Mouse (Mus musculus): ENCODE data around the gene Eif5.
"Not testable (repeated sequence)": the region's sequence is repeated elsewhere in the genome, so short reads cannot be mapped to it uniquely, and the experiment has no call there.

The Eif5 gene

GRCm38 (mm10) chr12:111537796-111538291 lies at the start of gene Eif5:
TSS of gene Eif5 (plus strand) at chr12:111538016.
- peak; percentile 99 to 100 for DNase-seq

- DNase-seq, result no peak
Measured at GRCm38 (mm10) chr12:111489261-111489865, 48.5 kb upstream of the Eif5 start.

GRCm38 (mm10) chr12:111494931-111495330 lies 42.9 kb upstream of the Eif5 start:
- DNase-seq, result no peak

- DNase-seq, result no peak
Measured at GRCm38 (mm10) chr12:111497076-111497475, 40.7 kb upstream of the Eif5 start.

- DNase-seq, result peak in 1 of 2 experiments; percentile 32
Measured at GRCm38 (mm10) chr12:111499617-111500016, 38.2 kb upstream of the Eif5 start.

GRCm38 (mm10) chr12:111500725-111501124 lies 37.1 kb upstream of the Eif5 start:
- peak in 1 of 2 experiments; percentile 39 for DNase-seq

- no peak for DNase-seq
Measured at GRCm38 (mm10) chr12:111503063-111503567, 34.7 kb upstream of the Eif5 start.

- peak in 1 of 2 experiments; percentile 26 for DNase-seq
Measured at GRCm38 (mm10) chr12:111503571-111503970, 34.2 kb upstream of the Eif5 start.

GRCm38 (mm10) chr12:111504904-111505303 lies 32.9 kb upstream of the Eif5 start:
- peak; percentile 97 to 99 for DNase-seq

- no peak for DNase-seq
Measured at GRCm38 (mm10) chr12:111507001-111507400, 30.8 kb upstream of the Eif5 start.

GRCm38 (mm10) chr12:111507962-111508361 lies 29.9 kb upstream of the Eif5 start:
- no peak for DNase-seq

- not testable (repeated sequence) for DNase-seq
Measured at GRCm38 (mm10) chr12:111508438-111508837, 29.4 kb upstream of the Eif5 start.

GRCm38 (mm10) chr12:111512572-111513063 lies 25.2 kb upstream of the Eif5 start:
- DNase-seq, result no peak

- DNase-seq, result peak in 1 of 2 experiments; percentile 48
Measured at GRCm38 (mm10) chr12:111513673-111514072, 24.1 kb upstream of the Eif5 start.

- peak in 1 of 2 experiments; percentile 30 for DNase-seq
Measured at GRCm38 (mm10) chr12:111514231-111514792, 23.5 kb upstream of the Eif5 start.

GRCm38 (mm10) chr12:111514874-111515649 lies 22.8 kb upstream of the Eif5 start:
- DNase-seq, result no peak

- DNase-seq, result no peak
Measured at GRCm38 (mm10) chr12:111515920-111516319, 21.9 kb upstream of the Eif5 start.

- no peak for DNase-seq
Measured at GRCm38 (mm10) chr12:111516826-111517225, 21.0 kb upstream of the Eif5 start.

GRCm38 (mm10) chr12:111517901-111518300 lies 19.9 kb upstream of the Eif5 start:
- DNase-seq, result no peak

- DNase-seq, result no peak
Measured at GRCm38 (mm10) chr12:111518391-111518790, 19.4 kb upstream of the Eif5 start.

GRCm38 (mm10) chr12:111519821-111520220 lies 18.0 kb upstream of the Eif5 start:
- DNase-seq, result no peak

GRCm38 (mm10) chr12:111520994-111521393 lies 16.8 kb upstream of the Eif5 start:
- DNase-seq, result no peak

GRCm38 (mm10) chr12:111524469-111524868 lies 13.3 kb upstream of the Eif5 start:
- no peak for DNase-seq
